Mouse (Mus musculus) G1E (cell line): ENCODE results near the gene Dzip1l.

Experiments
- CTCF ChIP-seq: IDR thresholded peaks from 2 replicates; pipeline ENCODE4 v1.5.1; 2012; ENCODE audit warnings: low read depth, low read length, inconsistent platforms, mixed read lengths
- GATA1 ChIP-seq: IDR thresholded peaks from 2 replicates; pipeline ENCODE4 v1.6.1; 2012; ENCODE audit warnings: borderline replicate concordance, low read length, inconsistent platforms, mixed read lengths
- GATA2 ChIP-seq: IDR thresholded peaks from 2 replicates; pipeline ENCODE4 v1.6.1; 2012; ENCODE audit warnings: low read depth, low read length, inconsistent platforms, borderline replicate concordance
- TAL1 ChIP-seq: conservative IDR thresholded peaks from 2 replicates; pipeline ENCODE4 v1.6.1; 2012; ENCODE audit warnings: low read depth, low read length, inconsistent platforms, mixed read lengths

GRCm38 (mm10) chr9:99667596-99667995 is 38.3 kb downstream of the Dzip1l start:
- TF ChIP-seq GATA1 = no peak
- no peak for TF ChIP-seq CTCF
- TF ChIP-seq GATA2 = no peak
- no peak for TF ChIP-seq TAL1
